Mouse (Mus musculus): ENCODE data around the gene Taok2. TPM values are rescaled to one million over a fixed set of nuclear protein-coding genes. Genes with fewer than 3 reads are reported as not detected.

Gene Taok2
- polyA plus RNA-seq, 1 experiment from 2014 or later: 40.1 TPM

DNA sequence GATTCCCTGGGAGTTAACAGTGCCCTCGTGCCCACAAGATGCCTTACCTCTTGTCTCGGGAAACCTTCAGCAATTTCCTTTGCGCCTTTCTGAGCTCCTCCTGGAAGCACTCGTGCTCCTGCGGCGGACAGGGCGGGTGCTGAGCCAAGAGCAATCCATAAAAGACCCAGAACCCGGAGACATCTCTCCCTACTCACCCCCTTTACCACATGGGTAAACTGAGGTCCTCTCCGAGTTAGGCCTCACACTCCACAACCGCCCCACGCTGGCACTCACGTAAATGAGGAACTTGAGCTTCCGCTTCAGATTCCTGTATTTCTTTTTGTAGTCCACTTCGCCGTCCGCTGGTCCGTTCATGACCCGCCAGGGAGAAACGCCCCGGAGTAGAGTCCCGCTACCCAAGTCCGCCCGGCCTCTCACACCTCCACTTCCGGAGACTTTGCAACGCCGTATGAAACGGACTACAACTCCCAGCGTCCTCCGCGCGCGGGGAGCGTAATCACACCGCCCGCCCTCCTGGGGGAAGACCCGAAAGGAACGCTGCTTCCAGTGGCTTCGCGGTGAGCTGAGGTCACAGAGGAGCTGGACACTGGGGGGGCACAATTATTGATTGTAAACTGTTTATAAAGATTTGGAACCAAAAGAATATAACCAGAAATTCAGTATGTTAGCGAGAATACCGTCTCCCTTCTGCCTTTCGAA is 22.9 kb downstream of the Taok2 start, which contains the start of gene Hirip3:
Gene Hirip3 (plus strand): TSS at position 544 of the 702 bp plus-strand sequence.
- Histone ChIP-seq H3K4me2 (ENCODE audit: low read depth, low read length) (peak within 1 kb of the TSS; percentile 88), H3K4me3 (replicated peaks; ENCODE audit: low read length) (peak within 1 kb of the TSS; percentile 73), H3K9ac (ENCODE audit: low read length) (peak within 1 kb of the TSS; percentile 84), H3K27me3 (ENCODE audit: control insufficient read depth, insufficient read depth, low read length) (no peaks in the 10 kb centered on the region), H3K4me1 (ENCODE audit: control insufficient read depth, insufficient read depth, low read length) (peaks cover 29% of the 10 kb centered on the region), H3K27ac (ENCODE audit: low read length) (peak within 1 kb of the TSS; percentile 83), H3K36me3 (ENCODE audit: control insufficient read depth, insufficient read depth, low read length) (peaks cover 5% of the 10 kb centered on the region; the same call in 1 of the 2 replicates), H3K9me3 (replicated peaks; ENCODE audit: control insufficient read depth, low read length) (no peaks in the 10 kb centered on the region)
- WGBS: 1% methylated on average over 42 of the region's 42 CpGs
- peak; percentile 92 for ATAC-seq (ENCODE audit: insufficient read depth, low FRiP score)

DNA sequence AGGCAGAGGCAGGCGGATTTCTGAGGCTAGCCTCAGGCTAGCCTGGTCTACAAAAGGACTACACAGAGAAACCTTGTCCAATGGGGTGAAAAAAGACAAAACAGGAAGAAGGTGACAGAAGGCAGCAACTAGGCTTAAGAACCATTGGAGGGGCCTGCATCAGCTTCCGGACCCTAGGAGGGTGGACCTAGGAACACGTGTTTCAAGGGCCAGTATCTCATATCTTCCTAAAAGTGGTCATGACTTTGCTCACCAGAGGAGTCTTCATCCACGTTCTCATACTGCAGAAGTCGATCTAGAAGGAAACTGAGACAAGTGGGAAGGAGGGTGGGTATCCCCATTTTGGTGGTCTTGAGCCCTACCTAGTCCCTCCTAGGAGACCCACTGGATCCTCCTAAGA is 23.5 kb downstream of the Taok2 start:
- no peak for ATAC-seq (ENCODE audit: insufficient read depth, low FRiP score)
- H3K27me3 ChIP-seq (ENCODE audit: control insufficient read depth, insufficient read depth, low read length): no peaks in the 10 kb centered on the region
- peak overlapping the region; percentile 84 for H3K9ac ChIP-seq (ENCODE audit: low read length)
- peak overlapping the region; percentile 88 for H3K4me2 ChIP-seq (ENCODE audit: low read depth, low read length)
- H3K27ac ChIP-seq (ENCODE audit: low read length): no peak overlapping the region
- H3K4me1 ChIP-seq (ENCODE audit: control insufficient read depth, insufficient read depth, low read length): peaks cover 31% of the 10 kb centered on the region
- peak overlapping the region; percentile 73 for H3K4me3 ChIP-seq (replicated peaks; ENCODE audit: low read length)
- 60% methylated on average over 5 of the region's 5 CpGs for WGBS
- H3K36me3 ChIP-seq (ENCODE audit: control insufficient read depth, insufficient read depth, low read length): no peaks in the 10 kb centered on the region
- no peaks in the 10 kb centered on the region for H3K9me3 ChIP-seq (replicated peaks; ENCODE audit: control insufficient read depth, low read length)

DNA sequence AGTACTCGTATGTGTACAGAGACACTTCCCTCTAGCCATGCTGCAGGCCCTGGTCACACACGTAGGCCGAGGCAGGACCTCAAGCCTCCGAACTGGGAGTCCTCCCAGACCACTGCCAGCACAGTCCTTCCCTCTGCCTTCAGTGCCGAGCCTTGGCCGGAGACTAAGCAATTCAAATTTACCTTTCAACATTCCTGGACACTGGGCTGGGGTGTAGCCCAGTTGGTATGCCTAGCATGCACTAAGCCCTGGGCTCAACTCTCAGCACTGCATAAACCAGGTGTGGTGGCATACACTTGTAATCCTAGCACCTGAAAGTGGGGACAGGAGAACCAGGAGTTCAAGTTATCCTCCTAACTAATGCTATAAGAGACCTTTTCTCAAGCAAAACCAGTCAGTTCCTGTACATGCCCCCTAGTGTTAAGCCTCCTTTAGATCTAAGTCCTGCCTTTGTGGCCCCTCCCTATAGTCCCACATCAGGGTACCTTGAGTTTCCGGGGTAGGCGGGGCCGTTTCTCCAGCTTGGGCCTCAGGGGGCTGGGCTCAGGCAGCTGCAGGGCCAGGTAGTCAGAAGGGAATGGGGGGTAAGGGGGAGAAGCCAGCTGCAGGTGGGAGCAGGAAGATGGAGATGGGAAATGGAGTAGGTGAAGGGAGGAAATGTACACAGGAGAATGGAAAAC is 27.6 kb downstream of the Taok2 start:
- Histone ChIP-seq H3K4me3 (replicated peaks; ENCODE audit: low read length) (no peak overlapping the region), H3K9ac (ENCODE audit: low read length) (peak overlapping the region; percentile 10; the same call in 1 of the 2 replicates), H3K27me3 (ENCODE audit: control insufficient read depth, insufficient read depth, low read length) (no peaks in the 10 kb centered on the region), H3K36me3 (ENCODE audit: control insufficient read depth, insufficient read depth, low read length) (no peaks in the 10 kb centered on the region; the same call in 1 of the 2 replicates), H3K4me1 (ENCODE audit: control insufficient read depth, insufficient read depth, low read length) (peaks cover 12% of the 10 kb centered on the region; the same call in 1 of the 2 replicates), H3K4me2 (ENCODE audit: low read depth, low read length) (no peak overlapping the region), H3K27ac (ENCODE audit: low read length) (peak overlapping the region; percentile 47), H3K9me3 (replicated peaks; ENCODE audit: control insufficient read depth, low read length) (no peaks in the 10 kb centered on the region)
- ATAC-seq (ENCODE audit: insufficient read depth, low FRiP score): peak; percentile 43; the same call in 1 of the 2 replicates
- 65% methylated on average over 9 of the region's 9 CpGs for WGBS

DNA sequence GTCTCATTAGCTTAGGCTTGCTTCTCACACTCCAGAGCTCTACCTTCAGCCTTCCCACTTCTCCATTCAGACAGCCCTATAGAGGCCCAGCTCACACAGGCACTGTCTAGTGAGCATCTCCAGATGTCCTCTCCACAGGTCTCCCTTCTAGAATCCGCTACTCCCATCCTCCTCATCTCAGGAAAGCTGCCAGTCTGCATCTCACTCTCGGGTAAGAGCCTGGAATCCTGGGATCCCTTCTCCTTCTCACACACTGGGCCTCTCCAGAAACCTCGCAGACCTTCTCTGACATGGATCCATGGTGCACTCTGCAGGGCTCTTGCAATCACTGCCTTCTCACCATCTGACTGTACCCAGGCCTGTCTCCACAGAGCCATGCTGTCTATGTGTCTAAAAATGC is 28.9 kb downstream of the Taok2 start:
- H3K9ac ChIP-seq (ENCODE audit: low read length): no peak overlapping the region
- H3K36me3 ChIP-seq (ENCODE audit: control insufficient read depth, insufficient read depth, low read length): no peaks in the 10 kb centered on the region; the same call in 1 of the 2 replicates
- no peak overlapping the region for H3K27ac ChIP-seq (ENCODE audit: low read length)
- ATAC-seq (ENCODE audit: insufficient read depth, low FRiP score): no peak
- H3K4me2 ChIP-seq (ENCODE audit: low read depth, low read length): no peak overlapping the region
- H3K4me3 ChIP-seq (replicated peaks; ENCODE audit: low read length): no peak overlapping the region
- 84% methylated on average over 3 of the region's 3 CpGs for WGBS
- H3K4me1 ChIP-seq (ENCODE audit: control insufficient read depth, insufficient read depth, low read length): 0 out of 2 replicates have a peak, but pooled peaks cover 7% of the 10 kb centered on the region
- H3K27me3 ChIP-seq (ENCODE audit: control insufficient read depth, insufficient read depth, low read length): no peaks in the 10 kb centered on the region
- H3K9me3 ChIP-seq (replicated peaks; ENCODE audit: control insufficient read depth, low read length): no peaks in the 10 kb centered on the region

DNA sequence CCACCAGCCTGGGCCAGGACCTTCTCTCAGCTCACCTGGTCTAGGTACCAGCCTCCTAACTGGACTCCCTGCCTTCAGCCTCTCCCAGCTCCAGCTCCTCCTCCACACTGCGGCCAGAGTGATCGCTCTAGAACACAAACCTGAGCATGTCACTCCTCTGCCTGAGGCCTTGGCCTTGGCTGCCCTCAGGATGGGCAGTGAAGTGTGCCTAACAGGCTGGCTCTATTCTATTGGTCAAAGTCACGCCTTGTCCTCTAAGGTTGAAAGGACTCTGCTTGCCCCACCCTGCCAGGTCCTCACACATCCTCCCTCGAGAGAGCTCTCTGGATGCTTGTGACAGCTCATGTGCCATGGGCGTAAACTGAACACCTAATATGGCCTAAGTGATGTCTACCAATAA is 31.0 kb downstream of the Taok2 start:
- ATAC-seq (ENCODE audit: insufficient read depth, low FRiP score): no peak
- H3K9me3 ChIP-seq (replicated peaks; ENCODE audit: control insufficient read depth, low read length): no peaks in the 10 kb centered on the region
- no peak overlapping the region for H3K9ac ChIP-seq (ENCODE audit: low read length)
- H3K4me3 ChIP-seq (replicated peaks; ENCODE audit: low read length): no peak overlapping the region
- 0 out of 2 replicates have a peak, but pooled peaks cover 7% of the 10 kb centered on the region for H3K4me1 ChIP-seq (ENCODE audit: control insufficient read depth, insufficient read depth, low read length)
- H3K27me3 ChIP-seq (ENCODE audit: control insufficient read depth, insufficient read depth, low read length): peaks cover 11% of the 10 kb centered on the region
- H3K27ac ChIP-seq (ENCODE audit: low read length): no peak overlapping the region
- no peaks in the 10 kb centered on the region; the same call in 1 of the 2 replicates for H3K36me3 ChIP-seq (ENCODE audit: control insufficient read depth, insufficient read depth, low read length)
- WGBS: 85% methylated on average over 5 of the region's 5 CpGs
- no peak overlapping the region for H3K4me2 ChIP-seq (ENCODE audit: low read depth, low read length)

DNA sequence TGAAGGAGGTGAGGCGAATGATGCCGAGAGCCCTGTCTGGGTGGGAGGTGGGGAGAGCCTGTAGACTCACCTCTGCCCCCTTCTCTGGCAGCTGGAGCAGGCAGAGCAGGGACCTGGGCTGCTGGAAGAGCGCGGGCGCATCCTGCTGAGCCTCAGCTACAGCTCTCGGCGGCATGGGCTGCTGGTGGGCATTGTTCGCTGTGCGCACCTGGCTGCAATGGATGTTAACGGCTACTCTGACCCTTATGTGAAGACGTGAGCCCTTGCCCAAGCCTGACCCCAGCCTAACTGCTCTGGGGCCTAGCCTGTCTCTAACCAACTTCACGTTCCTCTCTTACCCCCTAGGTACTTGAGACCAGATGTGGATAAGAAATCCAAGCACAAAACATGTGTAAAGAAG is 33.3 kb downstream of the Taok2 start:
- Histone ChIP-seq H3K27ac (ENCODE audit: low read length) (no peak overlapping the region), H3K4me1 (ENCODE audit: control insufficient read depth, insufficient read depth, low read length) (peaks cover 9% of the 10 kb centered on the region; the same call in 1 of the 2 replicates), H3K27me3 (ENCODE audit: control insufficient read depth, insufficient read depth, low read length) (peaks cover 23% of the 10 kb centered on the region), H3K9me3 (replicated peaks; ENCODE audit: control insufficient read depth, low read length) (no peaks in the 10 kb centered on the region), H3K4me2 (ENCODE audit: low read depth, low read length) (no peak overlapping the region), H3K9ac (ENCODE audit: low read length) (no peak overlapping the region), H3K4me3 (replicated peaks; ENCODE audit: low read length) (no peak overlapping the region), H3K36me3 (ENCODE audit: control insufficient read depth, insufficient read depth, low read length) (no peaks in the 10 kb centered on the region; the same call in 1 of the 2 replicates)
- ATAC-seq (ENCODE audit: insufficient read depth, low FRiP score): no peak
- 50% methylated on average over 12 of the region's 12 CpGs for WGBS

DNA sequence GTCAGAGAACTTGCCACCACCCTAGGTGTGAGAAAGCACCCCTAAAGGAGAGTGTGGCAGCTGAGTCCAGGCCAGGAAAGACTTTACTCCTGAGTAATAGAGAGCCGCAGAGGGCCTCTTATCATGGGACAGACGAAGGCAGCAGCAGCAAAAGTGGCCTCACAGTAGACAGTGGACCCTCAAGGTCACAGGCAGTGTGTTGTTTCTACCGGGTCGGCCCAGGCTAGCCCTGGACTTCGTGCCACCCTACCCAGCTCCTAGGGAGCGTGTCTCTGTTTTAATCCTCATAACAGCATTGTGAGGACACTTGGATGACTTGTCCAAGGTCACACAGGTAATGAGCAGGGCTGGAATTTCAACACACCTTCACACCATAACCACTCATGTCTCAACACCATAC is 34.3 kb downstream of the Taok2 start:
- H3K9ac ChIP-seq (ENCODE audit: low read length): no peak overlapping the region
- ATAC-seq (ENCODE audit: insufficient read depth, low FRiP score): no peak
- WGBS: 80% methylated on average over 6 of the region's 6 CpGs

DNA sequence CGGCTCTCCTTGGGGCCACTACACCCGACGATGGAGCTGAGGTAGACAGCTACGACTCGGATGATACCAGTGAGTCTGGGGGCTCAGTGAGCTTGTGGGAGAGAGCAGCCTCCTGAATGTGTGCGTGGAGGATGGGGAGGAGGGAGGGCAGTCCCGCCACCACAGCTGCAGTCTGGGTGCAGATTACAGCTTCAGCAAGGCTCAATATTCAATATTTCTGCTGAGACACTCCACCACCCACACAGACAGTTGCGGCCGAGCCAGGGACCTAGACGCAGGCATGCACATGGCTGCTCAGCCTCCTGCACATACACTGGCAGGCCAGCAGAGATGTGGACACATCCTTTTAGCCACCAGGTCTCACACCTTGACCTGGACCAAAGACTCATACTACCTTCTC is 35.7 kb downstream of the Taok2 start:
- no peak overlapping the region; the same call in 1 of the 2 replicates for H3K4me3 ChIP-seq (replicated peaks; ENCODE audit: low read length)
- 29% methylated on average over 10 of the region's 10 CpGs for WGBS
- no peak overlapping the region for H3K27ac ChIP-seq (ENCODE audit: low read length)
- peaks cover 9% of the 10 kb centered on the region; the same call in 1 of the 2 replicates for H3K4me1 ChIP-seq (ENCODE audit: control insufficient read depth, insufficient read depth, low read length)
- no peaks in the 10 kb centered on the region; the same call in 1 of the 2 replicates for H3K36me3 ChIP-seq (ENCODE audit: control insufficient read depth, insufficient read depth, low read length)
- H3K27me3 ChIP-seq (ENCODE audit: control insufficient read depth, insufficient read depth, low read length): peaks cover 23% of the 10 kb centered on the region
- H3K9me3 ChIP-seq (replicated peaks; ENCODE audit: control insufficient read depth, low read length): no peaks in the 10 kb centered on the region
- no peak for ATAC-seq (ENCODE audit: insufficient read depth, low FRiP score)
- H3K4me2 ChIP-seq (ENCODE audit: low read depth, low read length): no peak overlapping the region
- H3K9ac ChIP-seq (ENCODE audit: low read length): 0 out of 2 replicates have a peak overlapping the region, but pooled peaks have one; percentile 35

More for the DNA sequence above, 34.3 kb downstream of the Taok2 start:
- Histone ChIP-seq H3K27ac (ENCODE audit: low read length) (no peak overlapping the region), H3K4me2 (ENCODE audit: low read depth, low read length) (no peak overlapping the region), H3K4me1 (ENCODE audit: control insufficient read depth, insufficient read depth, low read length) (peaks cover 9% of the 10 kb centered on the region; the same call in 1 of the 2 replicates), H3K27me3 (ENCODE audit: control insufficient read depth, insufficient read depth, low read length) (peaks cover 23% of the 10 kb centered on the region), H3K4me3 (replicated peaks; ENCODE audit: low read length) (no peak overlapping the region), H3K36me3 (ENCODE audit: control insufficient read depth, insufficient read depth, low read length) (no peaks in the 10 kb centered on the region; the same call in 1 of the 2 replicates), H3K9me3 (replicated peaks; ENCODE audit: control insufficient read depth, low read length) (no peaks in the 10 kb centered on the region)

Data from stomach, embryonic 16.5 days (tissue).